Mouse (Mus musculus) frontal cortex, postnatal 36 days (tissue): Measurements from ENCODE around the gene Btbd16.

Experiments
- DNase-seq, 2 experiments: peaks; one replicate each; pipeline ENCODE4 v3.0.0; 2022; ENCODE audit warnings: low spot score in 2 of 2

The Btbd16 gene

DNA sequence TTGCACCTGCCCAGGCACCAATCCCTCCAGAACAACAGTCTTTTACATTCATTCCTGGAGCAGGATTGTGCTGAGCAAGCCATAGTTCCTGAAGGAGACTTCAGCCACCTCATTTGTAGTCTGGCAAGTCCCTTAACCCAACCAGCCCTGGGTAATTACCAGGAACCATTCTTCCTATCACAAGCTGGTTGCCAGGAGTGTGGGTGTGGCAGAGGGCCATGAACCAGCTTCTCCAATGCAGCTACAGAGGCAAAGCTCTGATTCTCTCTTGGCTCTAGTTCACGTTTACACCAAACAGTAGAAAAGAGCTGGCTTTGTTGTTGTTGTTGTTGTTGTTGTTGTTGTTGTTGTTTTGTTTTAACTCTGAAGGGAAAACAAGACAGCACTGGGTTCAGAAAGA is 88.6 kb downstream of the Btbd16 start:
- DNase-seq: no peak

DNA sequence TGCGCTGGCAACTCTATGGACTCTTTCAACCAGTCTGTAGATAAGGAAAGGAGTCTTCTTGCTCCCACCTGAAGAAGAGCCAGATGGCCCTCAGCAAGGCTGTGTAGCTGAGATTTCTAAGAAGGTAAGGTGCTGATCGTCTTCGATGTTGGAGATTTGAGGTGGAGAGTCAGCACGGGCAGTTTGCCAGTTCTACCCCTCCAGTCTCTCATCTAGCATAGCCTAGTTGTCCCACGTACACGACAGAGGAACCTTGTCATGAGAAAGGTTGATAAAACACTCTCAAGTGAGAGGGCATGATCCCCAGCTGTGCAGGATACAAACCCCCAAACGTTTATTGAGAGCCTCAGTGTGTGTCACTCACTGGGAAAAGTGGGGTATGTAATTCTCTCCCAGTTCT is 90.8 kb downstream of the Btbd16 start:
- DNase-seq: no peak

DNA sequence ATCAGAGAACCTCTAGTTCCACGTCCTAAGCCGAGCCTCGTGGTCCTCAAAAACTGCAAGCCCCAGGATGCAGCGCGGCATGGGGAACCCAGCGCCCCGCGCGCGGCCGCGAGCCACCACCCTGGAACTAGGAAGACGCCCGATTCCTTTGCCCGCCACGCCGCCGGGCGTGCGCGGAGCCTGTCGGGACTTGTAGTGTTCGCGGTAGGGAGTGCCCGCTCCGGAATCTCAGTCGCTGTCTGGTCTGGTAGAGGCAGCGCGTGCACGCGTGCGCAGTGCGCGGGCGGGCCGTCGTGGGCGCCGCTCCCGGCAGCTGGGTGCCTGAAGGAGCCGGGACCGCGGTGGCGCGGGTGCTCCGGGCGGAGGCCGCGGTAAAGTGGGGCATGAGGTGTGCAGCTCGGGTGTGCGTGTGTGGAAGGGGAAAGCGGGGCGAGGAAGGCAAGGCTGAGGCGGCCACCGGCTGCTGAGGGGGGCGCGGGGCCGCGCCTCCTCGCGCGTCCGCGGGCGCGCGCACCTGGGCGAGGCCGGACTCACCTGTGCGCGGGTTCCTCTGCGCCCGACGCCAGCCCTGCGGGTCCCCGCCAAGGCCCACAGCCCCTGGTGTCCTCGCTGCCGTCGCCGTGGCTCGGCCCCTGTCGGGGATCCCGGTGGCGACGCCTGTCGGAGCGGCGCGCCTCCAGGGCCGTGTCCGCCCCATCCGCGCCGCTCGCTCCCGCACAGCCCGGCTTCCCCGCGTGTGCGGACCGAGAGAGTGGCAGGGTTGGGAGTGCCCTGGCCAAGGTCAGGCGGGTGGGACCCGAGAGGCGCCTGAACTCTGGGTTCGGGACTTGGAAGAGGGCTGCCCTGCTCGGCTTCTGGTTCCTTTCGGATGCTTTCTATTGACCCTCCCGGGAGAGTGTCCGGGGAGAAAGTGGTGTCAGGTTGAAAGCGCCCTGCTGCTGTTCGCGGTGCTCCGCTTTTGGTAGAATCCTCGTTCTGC is 92.0 kb downstream of the Btbd16 start, which contains the start of gene Plekha1:
TSS of gene Plekha1 (plus strand) at position 144 of the 979 bp plus-strand sequence.
- DNase-seq: peak; percentile 99

DNA sequence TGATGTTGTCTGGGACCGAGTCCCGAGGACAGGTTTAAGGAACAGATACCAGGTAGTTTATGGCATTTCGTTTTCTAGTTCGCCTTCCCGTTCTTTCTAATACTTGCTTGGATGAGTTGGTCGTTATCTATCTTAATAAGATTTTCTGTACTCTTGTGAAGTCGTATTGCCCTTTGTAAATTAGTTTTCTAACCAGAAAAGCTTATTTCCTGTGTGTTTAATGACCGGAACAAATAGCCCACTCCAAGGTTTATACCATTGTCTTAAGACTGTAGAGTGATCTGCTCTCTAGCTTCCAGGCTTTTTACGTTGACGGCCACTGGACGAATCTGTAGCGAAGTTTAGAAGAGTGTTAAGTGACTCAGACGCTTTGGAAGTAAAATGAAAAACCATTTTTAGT is 92.8 kb downstream of the Btbd16 start:
- no peak for DNase-seq

DNA sequence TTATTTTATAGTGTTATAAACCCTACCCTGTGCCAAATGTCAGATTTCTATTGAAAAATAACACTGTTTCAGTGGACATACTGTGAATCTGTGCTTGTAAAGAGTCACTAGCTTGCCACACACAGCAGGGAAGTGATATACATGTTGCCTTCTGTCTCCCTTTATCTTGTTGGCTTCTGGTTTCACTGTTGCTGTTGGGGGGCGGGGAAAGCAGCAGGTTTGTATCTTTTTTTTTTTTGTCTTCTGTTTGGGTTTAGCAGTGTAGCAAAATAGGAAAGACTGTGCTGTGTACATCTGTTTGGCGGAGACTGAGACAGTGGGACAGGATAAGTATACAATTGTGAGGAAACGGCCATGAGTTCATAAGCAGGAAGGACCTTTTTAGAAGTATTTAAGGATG is 93.4 kb downstream of the Btbd16 start:
- no peak for DNase-seq
